Mouse (Mus musculus): Measurements from ENCODE around the gene Kif17.
"Not testable (repeated sequence)": the region's sequence is repeated elsewhere in the genome, so short reads cannot be mapped to it uniquely, and the experiment has no call there.

Kif17 gene

GRCm38 (mm10) chr4:138312105-138312504, 61.9 kb downstream of the Kif17 start:
- in situ Hi-C loops (cut with MboI, MseI) = no loop called here

GRCm38 (mm10) chr4:138313021-138313420, 62.8 kb downstream of the Kif17 start:
- in situ Hi-C loops (cut with MboI, MseI) = no loop called here

GRCm38 (mm10) chr4:138313795-138314194, 63.6 kb downstream of the Kif17 start:
- in situ Hi-C loops (cut with MboI, MseI) = no loop called here

GRCm38 (mm10) chr4:138315781-138316180, 65.5 kb downstream of the Kif17 start:
- in situ Hi-C loops (cut with MboI, MseI) = no loop called here

DNA sequence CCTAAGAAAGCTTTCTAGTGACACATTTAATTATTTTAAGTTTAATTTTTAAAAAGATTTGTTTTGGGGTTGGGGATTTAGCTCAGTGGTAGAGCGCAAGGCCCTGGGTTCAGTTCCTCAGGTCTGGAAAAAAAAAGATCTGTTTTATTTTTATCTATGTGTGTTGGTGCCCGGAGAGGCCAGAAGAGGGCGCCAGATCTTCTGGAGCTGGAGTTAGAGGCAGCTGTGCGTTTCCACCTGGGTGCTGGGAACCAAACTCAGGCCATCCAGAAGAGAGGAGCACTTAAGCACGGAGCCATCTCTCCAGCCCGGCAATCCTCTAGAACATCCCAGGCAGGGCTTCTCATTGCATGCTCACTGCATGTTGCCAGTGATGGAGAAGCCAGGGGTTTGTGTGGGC, 66.1 kb downstream of the Kif17 start:
- in situ Hi-C loops (cut with MboI, MseI) = no loop called here

DNA sequence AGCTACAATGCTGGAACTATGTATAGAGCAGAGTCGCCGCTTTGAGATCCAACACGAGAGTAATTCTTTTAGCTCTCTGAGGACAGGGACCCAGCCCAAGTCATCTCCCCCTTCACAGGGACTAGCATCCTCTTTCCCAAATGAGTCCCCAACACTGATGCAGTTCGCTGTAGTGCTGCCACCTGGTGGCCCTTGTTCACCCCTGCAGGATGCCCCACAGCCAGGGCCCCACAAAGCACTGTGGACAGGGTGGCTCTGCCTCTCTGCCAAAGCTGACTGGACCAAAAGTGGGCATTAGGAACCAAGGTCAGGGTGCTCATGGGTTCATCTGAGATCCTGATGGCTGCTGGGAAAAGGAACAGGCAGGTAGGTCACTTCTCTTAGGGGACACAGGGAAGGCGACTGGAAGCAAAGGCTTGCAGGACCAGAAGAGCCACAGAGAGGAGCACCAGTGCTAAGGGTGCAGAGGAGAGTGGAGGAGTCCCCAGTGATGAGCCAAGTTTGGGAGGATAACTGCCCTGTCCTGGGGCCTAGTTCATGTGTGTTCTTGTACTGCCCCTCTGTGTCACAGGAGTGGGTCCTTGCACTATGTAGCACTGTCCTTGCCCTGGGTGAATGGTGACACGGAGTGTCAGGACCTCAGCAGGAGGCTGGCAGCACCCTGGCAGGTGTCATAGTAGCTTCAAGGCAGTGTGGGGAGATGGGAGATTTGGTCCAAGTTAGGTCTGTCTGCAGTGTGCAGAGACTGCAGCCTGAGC, 68.5 kb downstream of the Kif17 start:
- in situ Hi-C loops (cut with MboI, MseI) = no loop called here

- in situ Hi-C loops (cut with MboI, MseI) = no loop called here
Measured at GRCm38 (mm10) chr4:138319508-138319907, 69.3 kb downstream of the Kif17 start.

DNA sequence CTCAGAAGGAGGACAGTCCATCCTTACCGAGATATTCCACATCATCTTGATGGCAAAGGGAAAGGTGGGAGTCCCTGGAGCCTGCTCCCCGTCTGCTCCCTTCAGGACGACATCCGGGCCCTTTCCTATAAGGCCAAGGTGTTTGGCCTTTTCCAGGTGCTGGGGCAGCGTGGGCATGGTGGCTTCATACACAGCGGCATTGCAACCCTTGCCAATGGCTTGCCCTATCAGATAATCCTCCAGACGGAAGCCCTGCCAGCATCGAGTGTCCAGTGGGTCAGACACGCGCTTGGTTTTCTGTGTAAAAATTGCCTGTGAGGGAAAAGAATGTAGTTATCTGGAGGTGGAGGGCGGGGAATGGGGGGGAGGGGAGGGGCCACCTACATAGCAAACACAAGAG, 70.5 kb downstream of the Kif17 start:
- in situ Hi-C loops (cut with MboI, MseI) = no loop called here

DNA sequence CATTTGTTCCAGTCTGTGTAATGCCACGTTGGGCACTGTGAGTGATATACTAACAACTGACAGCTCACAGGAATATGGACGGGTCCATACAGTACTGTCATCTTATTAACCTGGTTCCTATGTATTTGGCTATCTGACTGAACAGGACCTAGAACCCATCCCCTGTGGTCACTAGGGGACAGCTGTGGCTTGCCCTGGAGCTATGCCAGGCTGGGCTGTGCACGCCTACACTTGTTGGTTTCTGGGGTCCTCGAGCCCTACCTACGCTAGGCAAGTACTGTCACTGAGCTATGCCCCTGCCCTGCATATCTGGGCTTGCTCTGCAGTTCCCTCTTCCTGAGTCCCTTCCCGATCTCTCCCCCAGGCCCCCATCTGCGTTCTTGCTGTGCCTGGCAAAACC, 71.3 kb downstream of the Kif17 start:
- in situ Hi-C loops (cut with MboI, MseI) = no loop called here

GRCm38 (mm10) chr4:138322692-138323091, 72.5 kb downstream of the Kif17 start:
- in situ Hi-C loops (cut with MboI, MseI) = no loop called here

DNA sequence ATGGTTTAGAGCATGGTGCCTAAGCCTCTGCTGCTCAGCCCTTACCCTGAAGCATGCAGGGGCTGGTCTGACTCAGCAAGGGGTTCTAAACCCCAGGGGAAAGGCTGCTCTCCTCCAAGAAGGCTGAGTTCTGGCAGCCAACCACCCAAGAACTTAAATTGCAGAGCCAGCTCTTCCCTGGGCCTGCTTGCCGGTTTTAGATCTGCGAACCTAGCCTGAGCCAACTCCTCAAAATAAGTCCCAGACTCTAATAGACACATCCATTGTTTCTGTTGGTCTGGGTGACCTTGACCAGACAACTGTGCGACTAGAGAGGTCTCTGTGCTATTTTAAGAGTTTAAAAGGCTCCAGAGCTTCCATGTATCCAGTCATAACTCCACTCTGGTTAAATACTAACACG, 73.5 kb downstream of the Kif17 start:
- in situ Hi-C loops (cut with MboI, MseI) = no loop called here

DNA sequence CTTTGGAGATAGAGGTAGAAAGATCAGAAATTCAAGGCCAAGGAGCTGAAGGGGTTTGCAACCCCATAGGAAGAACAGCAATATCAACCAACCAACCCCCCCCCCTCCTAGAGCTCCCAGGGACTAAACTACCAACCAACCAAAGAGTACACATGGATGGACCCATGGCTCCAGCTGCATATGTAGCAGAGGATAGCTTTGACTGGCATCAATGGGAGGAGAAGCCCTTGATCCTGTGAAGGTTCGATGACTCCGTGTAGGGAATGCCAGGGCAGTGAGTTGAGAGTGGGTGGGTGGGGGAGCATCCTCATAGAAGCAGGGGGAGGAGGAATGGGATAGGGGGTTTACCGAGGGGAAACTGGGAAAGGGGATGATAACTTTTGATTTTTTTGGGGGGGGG, 74.2 kb downstream of the Kif17 start:
- in situ Hi-C loops (cut with MboI, MseI) = no loop called here

- in situ Hi-C loops (cut with MboI, MseI) = no loop called here
Measured at GRCm38 (mm10) chr4:138325466-138326076, 75.3 kb downstream of the Kif17 start.

DNA sequence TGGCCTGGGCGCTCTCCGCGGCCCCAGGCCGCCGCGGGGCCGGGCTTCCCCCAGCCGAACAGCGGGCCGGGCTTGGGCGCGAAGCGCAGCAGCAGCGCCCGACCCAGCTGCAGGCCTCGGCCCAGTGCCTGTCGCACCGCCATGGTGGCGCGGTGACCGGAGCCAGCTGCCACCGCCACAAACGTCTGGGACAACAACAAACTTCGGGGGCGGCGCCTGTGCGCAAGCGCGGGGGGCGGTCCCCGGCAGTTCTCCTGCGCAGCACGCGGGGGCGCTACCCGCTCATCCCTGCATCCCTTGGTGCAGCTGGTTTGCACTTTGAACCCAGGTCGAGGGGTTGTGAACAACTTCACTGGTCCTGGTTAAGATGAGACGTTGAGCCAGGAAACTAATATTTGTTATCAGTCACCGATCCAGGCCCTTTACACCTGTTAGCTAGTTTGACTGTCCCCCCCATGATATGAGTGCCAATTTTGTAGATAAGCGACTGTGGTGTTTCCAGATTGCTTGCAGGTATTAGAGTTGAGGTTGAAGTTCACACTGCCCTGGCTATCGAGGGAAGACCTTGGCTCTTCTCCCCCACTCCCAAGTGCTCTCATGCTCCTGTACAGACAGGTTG, 76.0 kb downstream of the Kif17 start, which contains the start of gene Pink1:
Gene Pink1 (minus strand): TSS at position 231 of the 619 bp plus-strand sequence.
- in situ Hi-C loops (cut with MboI, MseI) = no loop called here

- in situ Hi-C loops (cut with MboI, MseI) = not testable (repeated sequence)
Measured at GRCm38 (mm10) chr4:138327155-138327554, 76.9 kb downstream of the Kif17 start.

- in situ Hi-C loops (cut with MboI, MseI) = no loop called here
Measured at GRCm38 (mm10) chr4:138327891-138328470, 77.7 kb downstream of the Kif17 start.

GRCm38 (mm10) chr4:138330264-138330671, 80.0 kb downstream of the Kif17 start:
- in situ Hi-C loops (cut with MboI, MseI) = no loop called here

GRCm38 (mm10) chr4:138331647-138332046, 81.4 kb downstream of the Kif17 start:
- in situ Hi-C loops (cut with MboI, MseI) = no loop called here

GRCm38 (mm10) chr4:138333135-138333534, 82.9 kb downstream of the Kif17 start:
- in situ Hi-C loops (cut with MboI, MseI) = no loop called here

- in situ Hi-C loops (cut with MboI, MseI) = no loop called here
Measured at GRCm38 (mm10) chr4:138335036-138335435, 84.8 kb downstream of the Kif17 start.

DNA sequence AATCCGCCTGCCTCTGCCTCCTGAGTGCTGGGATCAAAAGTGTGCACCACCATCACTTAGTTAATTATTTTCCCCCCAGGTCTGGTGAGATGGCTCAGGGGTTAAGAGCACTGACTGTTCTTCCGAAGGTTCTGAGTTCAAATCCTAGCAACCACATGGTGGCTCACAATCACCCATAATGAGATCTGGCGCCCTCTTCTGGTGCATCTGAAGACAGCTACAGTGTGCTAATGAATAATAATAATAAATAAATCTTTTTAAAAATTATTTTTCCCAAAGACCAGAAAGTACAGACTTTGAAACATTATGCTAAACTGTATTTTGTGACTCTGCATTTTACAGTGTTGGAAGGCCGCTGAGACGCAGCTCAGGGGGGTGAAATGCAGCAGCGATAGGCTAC, 85.4 kb downstream of the Kif17 start:
- in situ Hi-C loops (cut with MboI, MseI) = no loop called here

DNA sequence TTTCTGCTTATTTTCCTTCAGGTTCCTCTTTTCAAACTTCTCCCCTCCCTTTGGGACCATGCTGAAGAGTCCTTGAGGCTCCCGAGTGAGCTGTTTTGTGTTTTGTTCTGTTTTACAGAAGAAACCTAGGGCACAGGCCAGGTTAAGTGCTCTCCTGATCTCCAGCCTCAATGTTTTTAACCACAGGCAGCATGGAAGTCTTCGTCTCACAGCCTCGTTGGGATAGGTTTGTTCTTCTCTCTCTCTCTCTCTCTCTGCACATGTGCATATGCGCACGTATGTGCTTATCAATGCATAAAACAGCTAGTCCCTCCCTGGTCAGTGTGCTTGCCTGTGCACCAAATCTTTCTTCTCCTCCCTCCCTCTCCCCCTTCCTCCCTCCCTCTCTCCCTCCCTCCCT, 86.6 kb downstream of the Kif17 start:
- in situ Hi-C loops (cut with MboI, MseI) = no loop called here

DNA sequence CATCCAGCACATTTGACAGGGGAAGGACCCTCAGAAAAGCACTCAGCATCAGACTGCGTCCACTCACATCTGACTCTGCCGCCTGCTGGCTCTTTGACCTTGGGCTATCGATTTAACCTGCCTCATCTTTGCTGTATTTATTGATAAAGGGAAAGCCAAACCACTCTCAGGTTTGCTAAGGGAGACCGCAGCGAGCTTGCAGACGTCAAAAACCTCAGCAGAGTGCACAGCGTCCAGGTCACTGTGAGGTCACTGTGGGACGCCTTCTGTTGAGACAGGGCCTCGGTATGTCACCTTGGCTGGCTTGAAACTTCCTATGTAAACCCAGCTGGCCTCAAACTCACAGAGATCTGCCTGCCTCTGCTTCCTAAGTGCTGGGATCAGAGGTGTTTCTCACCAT, 87.1 kb downstream of the Kif17 start:
- in situ Hi-C loops (cut with MboI, MseI) = no loop called here

All from regulatory T cell (primary cell).